Mouse (Mus musculus) left cerebral cortex, postnatal 4 days (tissue): ENCODE measurements around the gene Ing1. TPM values are rescaled to one million over a fixed set of nuclear protein-coding genes. Genes with fewer than 3 reads are reported as not detected.
"Not testable (repeated sequence)": the region's sequence is repeated elsewhere in the genome, so short reads cannot be mapped to it uniquely, and the experiment has no call there.

ENCODE experiments used
- DNase-seq: peaks from one replicate; pipeline ENCODE4 v3.0.0-alpha.2; 2022
- intact Hi-C: fragments of 180-260 bp; cut with DNase I; formaldehyde crosslinking; loops from one replicate; pipeline ENCODE4 v1.15.1; 2025
- total RNA-seq, 2 experiments: library from RNA; stranded (reverse); gene quantifications; 2 replicates each; pipeline ENCODE4 v1.2.3; 2021

The Ing1 gene
- total RNA-seq, 2 experiments from 2014 or later: 61.3 to 65.7 TPM

DNA sequence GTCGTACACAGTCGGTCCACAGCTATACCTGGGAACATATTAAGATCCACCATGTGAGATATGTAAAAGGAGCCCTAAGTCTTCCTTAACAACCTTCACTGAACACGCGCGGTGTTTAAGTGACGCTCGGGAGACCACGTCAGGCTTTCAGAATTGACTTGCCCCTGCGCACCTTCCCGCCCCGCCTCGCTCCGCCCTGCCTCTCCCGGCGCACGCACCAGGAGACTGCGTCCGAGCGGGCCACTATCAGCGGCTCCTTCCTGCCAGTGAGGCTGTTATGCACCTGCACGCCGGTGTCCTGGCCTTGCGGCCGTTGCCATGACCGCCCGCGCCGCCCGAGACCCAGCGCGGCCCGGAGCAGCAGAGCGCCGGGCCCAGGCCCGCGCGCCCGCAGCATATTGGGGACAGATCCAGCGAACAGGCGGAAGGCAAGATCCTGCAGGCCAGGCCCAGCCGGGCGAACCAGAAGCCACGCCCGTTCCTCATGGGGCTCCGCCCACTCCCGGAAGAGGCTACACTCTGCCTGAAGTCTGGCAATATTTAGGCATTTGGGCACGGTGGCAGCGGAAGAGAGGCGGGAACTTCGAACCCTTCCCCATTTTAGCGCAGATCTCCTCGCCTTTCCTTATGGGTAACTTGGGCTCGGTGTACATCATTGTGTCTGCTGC is 5.0 kb upstream of the Ing1 start, which contains the start of gene Cars2:
TSS of gene Cars2 (minus strand) at position 503 of the 668 bp plus-strand sequence.
- intact Hi-C loops: loop anchor here (10.0 kb wide), 1 partner anchor 154 kb away; the partner anchor contains the start of gene 1700016D06Rik
- DNase-seq: peak; percentile 90

DNA sequence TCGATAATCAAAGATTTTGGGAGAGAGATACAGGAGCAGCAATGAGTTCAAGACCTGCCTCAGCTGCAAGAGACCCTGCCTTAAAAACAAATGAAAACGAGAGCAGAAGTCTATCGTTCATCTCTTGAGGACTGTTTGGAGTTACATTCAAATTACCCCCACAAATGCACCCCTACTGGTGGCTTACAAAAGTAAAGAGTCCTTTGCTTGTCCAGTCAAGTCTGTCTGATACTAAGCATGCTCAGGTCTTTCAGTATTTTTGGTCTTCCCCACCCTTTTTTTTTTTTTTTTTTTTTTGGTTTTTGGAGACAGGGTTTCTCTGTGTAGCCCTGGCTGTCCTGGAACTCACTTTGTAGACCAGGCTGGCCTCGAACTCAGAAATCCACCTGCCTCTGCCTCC is 3.9 kb upstream of the Ing1 start:
- DNase-seq: not testable (repeated sequence)
- intact Hi-C loops: loop anchor here (10.0 kb wide), 1 partner anchor 153 kb away; the partner anchor contains the start of gene 1700016D06Rik

DNA sequence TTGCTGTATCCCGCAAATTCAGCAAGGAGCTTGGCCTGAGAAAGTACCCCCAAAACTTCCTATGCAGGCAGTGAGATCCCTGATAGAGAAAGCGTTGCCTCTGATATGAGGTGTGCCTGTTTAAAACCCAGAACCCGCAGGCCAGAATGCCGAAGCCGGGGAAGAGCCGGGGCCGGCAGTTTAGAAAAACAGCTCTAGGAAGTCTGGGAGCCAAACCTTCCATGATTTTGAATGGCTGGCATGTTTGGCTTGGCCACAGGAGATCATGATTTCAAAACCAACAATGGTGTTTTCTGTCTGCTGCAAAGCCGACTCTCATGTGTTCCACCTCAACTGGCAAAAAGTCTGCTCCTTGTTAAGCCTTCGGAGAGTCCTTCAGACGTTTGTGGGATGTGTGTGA is 3.0 kb upstream of the Ing1 start:
- DNase-seq: no peak
- intact Hi-C loops: loop anchor here (10.0 kb wide), 1 partner anchor 152 kb away; the partner anchor contains the start of gene 1700016D06Rik

DNA sequence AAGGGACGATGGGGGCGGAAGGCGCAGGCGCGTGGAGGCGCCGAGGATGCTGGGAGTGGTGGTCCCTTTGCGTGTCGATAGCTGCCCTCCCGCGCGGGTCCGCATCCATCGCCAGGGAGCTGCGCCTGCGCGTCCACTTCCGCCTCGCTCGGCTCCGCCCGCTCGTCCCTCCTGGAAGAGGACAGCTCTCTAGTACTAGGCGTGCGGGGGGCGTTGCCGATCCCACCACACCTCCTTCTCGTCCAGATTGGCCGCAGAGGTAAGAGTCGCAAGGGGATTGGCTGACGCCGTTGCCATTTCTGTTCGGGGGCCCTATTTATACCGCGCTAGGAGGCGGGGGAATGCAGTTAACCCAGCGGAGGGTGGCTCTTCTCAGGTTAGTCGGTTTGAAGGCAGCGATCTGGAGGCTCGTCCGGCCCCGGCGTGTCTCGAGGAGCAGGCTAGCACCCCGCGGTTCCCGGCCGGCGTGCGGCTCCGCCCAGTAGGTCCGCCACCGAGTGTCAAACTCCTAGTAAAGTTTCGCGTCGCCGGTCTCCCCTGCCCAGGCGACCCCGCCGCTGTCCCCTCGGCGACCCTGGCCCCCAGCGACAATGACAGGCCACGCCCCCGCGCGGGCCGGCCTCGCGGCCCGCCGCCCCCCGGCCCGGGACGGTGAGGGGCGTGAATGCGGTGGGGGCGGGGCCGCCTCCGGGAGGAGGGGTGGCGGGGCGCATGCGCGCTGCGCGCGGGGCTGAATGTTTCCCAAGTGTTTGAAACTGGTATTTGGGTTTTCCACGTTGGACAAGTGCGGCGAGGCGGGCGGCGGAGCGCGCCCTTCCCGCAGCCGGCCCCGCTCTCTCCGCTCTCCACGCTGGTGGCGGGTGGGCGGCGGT is 585 bp downstream of the Ing1 start:
- intact Hi-C loops: loop anchor here (10.0 kb wide), 1 partner anchor 149 kb away; the partner anchor contains the start of gene 1700016D06Rik
- DNase-seq: peak; percentile 100

DNA sequence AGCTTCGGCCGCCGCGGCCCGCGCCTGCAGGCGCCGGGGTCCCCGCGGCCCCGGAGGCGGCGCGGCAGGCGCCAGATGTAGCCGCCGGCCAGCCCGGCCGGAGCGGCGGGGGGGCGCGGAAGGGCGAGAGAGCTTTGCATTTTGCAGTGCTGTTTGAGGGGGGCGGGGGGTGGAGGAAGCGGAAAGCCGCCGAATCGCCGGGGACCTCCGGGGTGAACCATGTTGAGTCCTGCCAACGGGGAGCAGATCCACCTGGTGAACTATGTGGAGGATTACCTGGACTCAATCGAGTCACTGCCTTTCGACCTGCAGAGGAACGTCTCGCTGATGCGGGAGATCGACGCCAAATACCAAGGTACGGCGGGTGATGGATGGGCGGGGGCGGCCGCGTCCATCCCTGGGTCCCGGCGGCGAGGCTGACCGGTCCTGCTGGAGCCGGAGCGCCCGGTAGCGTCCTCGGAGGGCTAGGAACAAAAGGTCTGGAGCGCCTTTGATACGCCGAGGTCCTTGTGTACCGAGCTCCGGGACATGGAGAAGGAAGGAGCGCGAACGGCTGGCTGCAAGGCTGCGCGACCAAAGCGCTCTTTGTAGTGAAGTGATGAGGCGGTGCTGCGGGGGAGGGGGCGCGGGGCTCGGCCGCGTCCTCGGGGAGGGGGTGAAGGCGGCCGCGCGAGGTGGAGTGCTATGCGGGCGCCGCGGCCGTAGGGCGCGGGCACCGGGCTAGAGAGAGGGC is 1.5 kb downstream of the Ing1 start:
- intact Hi-C loops: loop anchor here (10.0 kb wide), 1 partner anchor 148 kb away; the partner anchor contains the start of gene 1700016D06Rik
- peak; percentile 66 for DNase-seq

DNA sequence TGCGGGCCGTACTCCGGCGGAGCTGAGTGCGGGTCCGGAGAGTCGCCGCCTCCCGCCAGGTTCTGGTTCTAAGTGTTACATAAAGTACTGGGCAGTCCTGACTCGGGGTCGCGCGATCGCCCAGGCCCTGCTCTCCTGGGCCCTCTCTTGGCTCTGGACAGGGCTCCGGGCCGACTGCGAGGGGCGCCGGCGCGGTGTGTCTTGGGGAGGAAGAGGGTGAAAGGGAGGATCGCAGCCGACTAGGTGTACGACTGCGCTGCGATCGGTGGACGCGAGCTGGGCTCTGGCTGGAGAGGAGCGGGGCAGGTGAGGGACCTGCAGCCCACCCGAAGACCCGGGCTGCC is 2.0 kb downstream of the Ing1 start:
- DNase-seq: peak; percentile 45
- intact Hi-C loops: loop anchor here (10.0 kb wide), 1 partner anchor 147 kb away; the partner anchor contains the start of gene 1700016D06Rik

DNA sequence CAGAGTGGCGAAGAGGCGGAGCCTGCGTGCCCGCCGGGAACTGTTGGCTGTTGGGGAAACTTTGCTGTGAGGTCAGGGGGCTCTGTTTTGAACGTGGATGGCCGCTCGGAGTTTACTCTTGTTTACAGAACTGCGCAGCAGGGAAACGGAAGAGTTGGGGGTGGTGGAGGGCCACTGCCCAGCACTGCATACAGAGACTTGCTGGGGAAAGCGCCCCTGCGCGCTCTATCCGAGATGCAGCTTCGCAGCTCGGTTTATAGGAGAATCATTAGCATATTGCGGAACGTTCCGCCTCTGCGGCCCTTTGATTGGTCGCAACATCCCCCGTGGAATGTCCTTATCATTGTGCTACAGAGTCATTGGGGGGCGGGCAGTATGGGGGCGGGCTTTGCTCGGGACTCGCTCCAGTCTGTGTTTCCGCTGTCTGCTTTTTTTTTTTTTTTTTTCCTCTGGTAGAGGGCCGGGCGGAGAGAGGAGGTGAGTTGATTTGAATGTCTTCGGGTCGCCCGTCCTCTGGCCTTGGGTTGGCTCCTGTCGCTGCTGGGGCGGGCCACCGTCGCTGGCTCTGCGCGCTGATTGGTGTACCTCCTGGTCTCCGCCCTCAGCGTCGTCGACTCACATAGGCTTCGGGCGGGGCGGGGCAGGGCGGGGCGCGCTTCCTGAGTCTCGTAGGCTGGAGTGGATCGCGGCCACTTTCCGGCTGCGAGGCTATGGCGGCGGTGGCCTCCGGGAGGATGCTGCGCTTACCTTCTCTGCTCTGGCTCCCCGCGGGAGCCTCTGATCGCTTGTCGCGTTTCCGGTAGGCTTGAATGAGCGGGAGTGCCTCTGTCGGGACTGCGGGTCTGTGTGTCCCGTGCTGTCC is 2.6 kb downstream of the Ing1 start:
- peak; percentile 98 for DNase-seq
- intact Hi-C loops: loop anchor here (10.0 kb wide), 1 partner anchor 147 kb away; the partner anchor contains the start of gene 1700016D06Rik

DNA sequence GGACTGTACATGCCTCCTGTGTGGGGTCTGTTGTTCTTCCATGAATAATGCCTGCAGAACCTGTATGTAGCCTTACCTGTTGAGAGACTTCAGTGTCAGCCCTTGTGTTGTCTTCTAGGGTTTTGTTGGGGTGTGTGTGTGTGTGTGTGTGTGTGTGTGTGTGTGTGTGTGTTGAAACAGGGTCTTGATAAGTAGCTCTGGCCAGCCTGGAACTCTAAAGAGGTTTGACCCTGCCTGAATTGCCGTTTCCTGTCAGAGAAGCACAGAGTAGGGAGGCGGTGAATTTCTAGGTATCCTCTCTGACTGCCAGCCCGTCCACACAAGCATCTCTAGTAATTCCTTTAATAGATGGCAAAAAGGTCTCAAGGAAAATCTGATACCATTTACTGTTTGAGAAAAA is 4.1 kb downstream of the Ing1 start:
- intact Hi-C loops: loop anchor here (10.0 kb wide), 1 partner anchor 145 kb away; the partner anchor contains the start of gene 1700016D06Rik
- DNase-seq: no peak

DNA sequence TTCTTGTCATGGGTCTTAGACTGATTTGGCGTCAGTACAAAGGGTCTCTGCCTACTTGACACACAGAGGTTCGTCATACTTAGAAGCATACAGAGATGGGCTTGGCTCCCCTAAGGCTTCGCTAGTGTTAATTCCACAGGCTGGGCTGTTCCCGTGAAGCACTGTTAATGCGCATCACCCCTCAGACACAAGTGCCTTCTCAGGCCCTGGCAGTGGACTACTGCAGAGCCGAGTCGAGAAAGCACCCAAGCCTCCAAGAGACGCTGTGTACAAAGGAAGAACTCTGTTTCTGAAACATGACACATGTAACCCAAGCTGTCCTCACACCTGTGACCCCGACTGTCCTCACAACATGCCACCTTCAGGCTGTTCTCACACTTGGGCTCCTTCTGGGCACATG is 4.8 kb downstream of the Ing1 start:
- no peak for DNase-seq
- intact Hi-C loops: loop anchor here (10.0 kb wide), 1 partner anchor 55 kb away; no protein-coding TSS in a partner anchor

DNA sequence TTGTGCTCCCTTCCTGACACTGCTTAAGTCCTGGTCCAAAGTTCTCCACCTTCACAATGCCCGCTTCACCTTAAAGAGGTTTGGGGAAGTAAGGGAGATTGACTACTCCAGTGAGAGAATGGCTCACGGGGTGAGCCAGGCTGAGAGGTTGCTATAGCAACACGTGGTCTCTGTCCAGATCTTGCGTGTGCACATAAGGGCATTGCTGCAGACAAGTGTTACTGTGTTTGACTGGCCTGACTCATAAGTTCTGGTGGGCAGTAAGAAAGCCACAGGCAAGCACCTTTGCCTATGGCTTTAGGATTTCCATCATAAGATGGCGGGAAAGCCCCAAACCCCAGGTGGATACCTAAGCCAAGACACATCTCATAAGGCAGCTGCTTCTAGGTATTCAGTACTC is 8.9 kb downstream of the Ing1 start:
- intact Hi-C loops: loop anchor here (10.0 kb wide), 1 partner anchor 51 kb away; no protein-coding TSS in a partner anchor
- DNase-seq: no peak

DNA sequence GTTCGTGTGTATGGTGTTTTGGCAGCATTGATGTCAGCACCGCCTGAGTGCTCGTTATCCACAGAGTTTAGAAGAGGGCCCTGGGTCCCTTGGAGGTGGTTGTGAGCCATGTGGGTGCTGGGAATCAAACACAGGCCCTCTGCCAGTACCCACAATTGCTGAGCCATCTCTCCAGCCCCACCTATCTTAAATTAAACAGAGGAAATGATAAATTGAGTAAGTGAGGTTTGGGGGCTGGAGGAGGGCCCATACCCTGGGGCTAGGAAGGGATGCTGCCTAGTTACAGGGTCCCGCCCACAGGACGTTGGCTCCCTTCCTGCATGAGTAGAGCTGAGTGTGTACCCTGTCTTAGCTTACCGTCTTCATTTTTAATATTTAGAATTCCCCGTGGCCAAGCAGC is 9.3 kb downstream of the Ing1 start:
- intact Hi-C loops: loop anchor here (10.0 kb wide), 1 partner anchor 50 kb away; no protein-coding TSS in a partner anchor

DNA sequence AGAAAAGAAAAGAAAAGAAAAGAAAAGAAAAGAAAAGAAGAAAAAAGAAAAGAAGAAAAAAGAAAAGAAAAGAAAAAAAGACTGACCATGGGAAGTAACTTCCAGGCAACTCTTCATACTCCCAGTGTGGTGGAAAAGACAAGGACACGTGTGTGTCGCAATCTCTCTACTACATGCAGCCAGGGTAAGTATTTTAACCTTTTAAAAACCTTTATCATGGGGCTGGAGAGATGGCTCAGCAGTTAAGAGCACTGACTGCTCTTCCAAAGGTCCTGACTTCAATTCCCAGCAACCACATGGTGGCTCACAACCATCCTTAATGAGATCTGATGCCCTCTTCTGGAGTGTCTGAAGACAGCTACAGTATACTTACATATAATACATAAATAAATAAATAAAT is 12.8 kb downstream of the Ing1 start:
- not testable (repeated sequence) for DNase-seq
- intact Hi-C loops: loop anchor here (10.0 kb wide), 1 partner anchor 47 kb away; no protein-coding TSS in a partner anchor

More for the DNA sequence above, 9.3 kb downstream of the Ing1 start:
- DNase-seq: no peak

DNA sequence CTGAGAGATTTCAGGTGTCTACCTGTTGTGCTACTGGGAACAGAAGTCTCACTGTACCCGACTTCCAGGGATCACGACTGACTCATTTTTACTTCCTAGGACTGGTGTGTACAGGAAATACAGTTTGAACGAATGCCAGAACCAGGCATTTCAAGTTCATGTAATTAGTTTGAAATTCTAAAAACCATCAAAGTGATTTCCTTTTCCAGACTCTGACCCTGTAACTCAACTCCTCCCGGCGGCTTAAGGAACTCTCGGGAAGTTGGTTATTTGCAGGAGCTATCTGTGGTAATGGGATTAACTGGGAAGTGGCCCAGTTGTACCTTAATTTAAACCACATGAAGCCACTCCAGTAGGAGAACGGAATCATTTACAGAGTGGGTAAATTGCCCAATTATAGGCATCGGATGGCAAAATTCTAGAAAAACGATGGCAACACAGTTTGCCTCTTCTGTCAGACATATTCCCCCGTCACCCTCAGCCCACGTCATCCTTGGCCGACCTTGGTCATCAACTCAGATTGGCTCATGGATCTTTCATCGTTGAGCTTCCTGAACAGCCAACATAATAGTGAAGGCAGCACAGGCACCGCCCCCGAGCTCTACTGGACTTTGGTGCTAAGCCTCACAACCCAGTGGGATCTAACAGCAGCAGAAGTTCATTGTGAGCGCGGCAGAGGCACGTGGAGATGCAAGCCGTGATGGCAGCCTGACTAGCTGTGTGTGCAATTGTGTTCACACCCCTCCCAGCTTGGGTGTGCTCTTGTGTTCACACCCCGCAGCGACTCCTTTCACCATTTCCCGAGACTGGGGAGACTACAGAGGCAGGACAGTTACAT is 14.1 kb downstream of the Ing1 start:
- intact Hi-C loops: loop anchor here (10.0 kb wide), 1 partner anchor 45 kb away; no protein-coding TSS in a partner anchor
- no peak for DNase-seq

DNA sequence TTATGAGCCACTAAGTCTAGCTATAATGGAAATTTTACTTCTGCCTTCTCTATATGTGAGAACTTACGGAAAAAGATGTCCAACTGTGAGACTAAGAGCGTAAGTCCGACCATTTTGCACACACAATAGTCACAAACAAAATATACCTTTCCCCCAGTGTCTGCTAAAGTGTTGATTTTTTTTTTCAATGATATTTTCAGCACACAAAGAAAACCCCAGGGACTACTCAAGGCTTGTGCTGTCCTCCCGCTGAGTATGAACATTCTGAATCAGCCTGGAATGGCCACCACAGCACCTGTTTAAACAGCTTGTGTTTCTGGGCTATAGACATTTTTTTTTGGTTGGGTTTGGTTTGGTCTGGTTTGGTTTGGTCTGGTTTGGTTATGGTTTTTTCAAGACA is 15.4 kb downstream of the Ing1 start:
- intact Hi-C loops: no loop called here
- DNase-seq: no peak

DNA sequence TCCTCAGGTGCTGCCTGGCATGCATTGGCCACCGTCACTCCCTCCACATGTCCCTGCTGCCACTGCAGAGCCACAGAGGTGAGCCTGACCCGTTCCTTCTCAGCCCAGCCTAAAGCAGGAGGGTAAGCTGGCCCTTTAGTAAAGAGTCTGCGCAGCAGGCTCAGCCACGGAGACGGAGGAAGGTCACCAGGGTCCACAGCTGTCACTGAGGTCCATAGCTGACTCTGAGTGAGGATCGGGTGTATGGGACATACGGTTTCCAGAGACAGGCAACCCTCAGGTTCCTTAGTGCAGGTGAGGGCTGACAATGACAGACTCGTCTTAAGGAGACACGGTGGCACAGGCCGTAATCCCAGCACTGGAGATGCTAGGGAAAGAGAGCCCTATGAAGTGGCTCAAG is 16.6 kb downstream of the Ing1 start:
- intact Hi-C loops: no loop called here

DNA sequence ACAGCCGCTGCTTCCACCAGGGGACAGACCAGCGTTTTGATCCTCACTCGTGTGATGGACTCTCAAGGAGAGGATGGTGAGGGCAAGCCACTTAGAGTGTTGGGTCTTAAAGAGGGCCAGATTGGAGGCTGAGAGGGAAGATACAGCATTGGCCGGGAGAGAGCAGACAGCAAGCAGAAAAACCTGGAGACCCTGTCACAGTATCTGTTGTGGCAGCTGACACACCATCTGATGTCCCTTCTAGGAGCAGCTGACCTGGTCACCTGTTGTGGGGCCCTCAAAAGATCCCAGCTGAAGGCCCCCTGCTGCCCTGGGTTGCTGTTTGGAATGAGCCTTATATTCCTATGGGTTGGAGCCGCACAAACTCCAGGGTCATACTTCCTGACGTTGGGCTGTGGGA is 17.1 kb downstream of the Ing1 start:
- intact Hi-C loops: no loop called here
- DNase-seq: no peak

More for the DNA sequence above, 16.6 kb downstream of the Ing1 start:
- DNase-seq: no peak

DNA sequence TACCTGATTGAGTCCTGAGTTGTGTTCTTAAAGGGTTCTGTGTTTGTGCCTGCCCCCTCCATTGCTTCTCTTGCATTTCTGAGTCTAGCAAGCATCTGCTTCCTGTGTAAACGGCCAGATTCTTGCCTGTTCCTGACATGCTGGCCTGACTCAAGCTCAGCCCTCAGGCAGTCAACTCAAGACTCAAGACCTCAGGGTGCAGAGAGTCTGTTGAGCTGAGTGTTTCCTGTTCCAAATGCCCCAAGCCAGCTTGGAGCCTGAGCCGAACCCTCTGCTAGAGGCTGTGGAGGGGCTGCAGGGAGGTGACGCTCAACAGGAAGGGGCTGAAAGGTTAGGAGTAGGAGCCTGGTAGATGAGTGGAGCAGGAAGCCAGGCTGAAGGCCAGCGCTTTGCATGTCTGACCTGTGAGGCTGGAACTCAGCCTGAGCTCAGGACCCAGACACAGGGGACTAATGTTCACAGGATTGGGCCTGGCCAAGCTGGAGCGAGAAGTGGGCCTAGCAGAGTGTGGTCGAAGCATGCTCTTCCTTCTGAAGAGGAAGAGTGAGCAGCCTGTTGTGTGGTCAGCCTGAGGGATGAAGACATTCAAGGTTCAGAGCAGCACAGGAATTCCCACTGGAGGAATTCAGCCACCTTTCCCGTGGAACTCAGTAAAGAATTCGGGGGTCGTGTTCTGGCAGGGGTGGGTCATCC is 19.7 kb downstream of the Ing1 start:
- intact Hi-C loops: no loop called here
- no peak for DNase-seq
